8 mouse cellular contexts compared by ENCODE assay signal in the genomic region with DNA sequence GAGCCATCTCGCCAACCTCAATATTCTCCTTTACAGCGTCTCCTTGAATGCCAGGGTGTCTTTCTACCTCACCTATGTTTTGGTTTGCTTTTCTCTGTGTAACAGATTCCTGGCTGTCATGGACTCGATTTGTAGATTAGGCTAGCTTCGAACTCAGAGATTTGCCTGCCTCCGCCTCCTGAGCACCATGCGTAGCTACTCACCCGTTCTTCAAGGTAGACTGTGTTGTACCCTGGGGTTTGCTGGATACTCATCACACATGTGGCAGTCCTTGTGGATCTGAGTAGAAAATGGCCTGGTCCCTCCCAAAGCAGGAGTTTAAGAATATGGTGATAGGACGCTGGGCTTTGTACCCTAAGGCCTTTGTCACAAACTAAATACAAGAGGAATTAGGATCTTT. TPM values are rescaled to one million over a fixed set of nuclear protein-coding genes. Genes with fewer than 3 reads are reported as not detected.
DNase-seq lines count a peak whose midpoint lies in the region; ATAC-seq and TF ChIP-seq lines count a peak whose summit lies in the region.

No protein-coding gene starts in this region.

- H3K4me1 ChIP-seq in lung, adult 2 months (ENCODE audit: control insufficient read depth, insufficient read depth, low read length) = peaks cover 13% of the 10 kb centered on the region
- H3K4me1 ChIP-seq in hindbrain, embryonic 15.5 days (replicated peaks) = peaks cover 34% of the 10 kb centered on the region
- H3K4me1 ChIP-seq in midbrain, postnatal 0 days (ENCODE audit: insufficient read depth, low read length) = peaks cover 8% of the 10 kb centered on the region; the same call in 1 of the 2 replicates

- no peaks in the 10 kb centered on the region for H3K27me3 ChIP-seq in hindbrain, embryonic 15.5 days
- H3K27me3 ChIP-seq in midbrain, postnatal 0 days (ENCODE audit: insufficient read depth, low read length) = no peaks in the 10 kb centered on the region

- peak overlapping the region; percentile 52 for H3K9ac ChIP-seq in hindbrain, embryonic 15.5 days
- peak overlapping the region; percentile 79 for H3K9ac ChIP-seq in midbrain, postnatal 0 days (replicated peaks; ENCODE audit: low read length, poor library complexity, severe bottlenecking)

- TF ChIP-seq POLR2A in lung, adult 2 months (IDR thresholded peaks at IDR 0.05; ENCODE audit: borderline replicate concordance, extremely low read depth, low read depth, low read length) = no peak

- 13% methylated on average over 8 of the region's 8 CpGs for WGBS in lung, adult 2 months
- 18% methylated on average over 8 of the region's 8 CpGs for WGBS in hindbrain, embryonic 15.5 days
- WGBS in midbrain, postnatal 0 days = 14% methylated on average over 8 of the region's 8 CpGs

- H3K4me2 ChIP-seq in hindbrain, embryonic 15.5 days = peak overlapping the region; percentile 76
- H3K4me2 ChIP-seq in midbrain, postnatal 0 days (ENCODE audit: low read depth, low read length, poor library complexity, severe bottlenecking) = peak overlapping the region; percentile 67

- H3K4me3 ChIP-seq in lung, adult 2 months (replicated peaks; ENCODE audit: extremely low read depth, low read depth, low read length) = peak overlapping the region; percentile 85
- H3K4me3 ChIP-seq in hindbrain, embryonic 15.5 days = peak overlapping the region; percentile 88
- peak overlapping the region; percentile 80 for H3K4me3 ChIP-seq in midbrain, postnatal 0 days (ENCODE audit: low read depth, low read length)

- ATAC-seq in hindbrain, embryonic 15.5 days (ENCODE audit: low FRiP score, low read depth) = no peak
- ATAC-seq in midbrain, postnatal 0 days (ENCODE audit: low FRiP score) = no peak
- no peak for ATAC-seq in erythroid progenitor cell, adult 5-6 weeks (replicated peaks; ENCODE audit: low FRiP score, poor library complexity, severe bottlenecking)

- TF ChIP-seq CTCF in lung, adult 2 months (IDR thresholded peaks at IDR 0.05; ENCODE audit: insufficient read depth, low read length) = no peak
- no peak for TF ChIP-seq CTCF in midbrain, postnatal 0 days (IDR thresholded peaks at IDR 0.05)

- peaks cover 23% of the 10 kb centered on the region for H3K36me3 ChIP-seq in hindbrain, embryonic 15.5 days
- peaks cover 23% of the 10 kb centered on the region for H3K36me3 ChIP-seq in midbrain, postnatal 0 days (ENCODE audit: insufficient read depth, low read length)

- no peak for DNase-seq in lung, adult 2 months
- DNase-seq in lung, postnatal 36 days = no peak
- peak; percentile 8 for DNase-seq in embryo, embryonic 11 days
- no peak for DNase-seq in midbrain, postnatal 0 days (ENCODE audit: low spot score)
- DNase-seq in layer of hippocampus, postnatal 10 days (ENCODE audit: low spot score in 2 of 2) = no peak
- DNase-seq in kidney, postnatal 14 days = no peak

- peak overlapping the region; percentile 81 for H3K27ac ChIP-seq in hindbrain, embryonic 15.5 days (replicated peaks)
- H3K27ac ChIP-seq in midbrain, postnatal 0 days (ENCODE audit: low read depth, low read length) = peak overlapping the region; percentile 60

- H3K9me3 ChIP-seq in hindbrain, embryonic 15.5 days = no peaks in the 10 kb centered on the region
- H3K9me3 ChIP-seq in midbrain, postnatal 0 days (ENCODE audit: low read length) = no peaks in the 10 kb centered on the region

RNA-seq across cellular contexts. Expression of a gene that starts 1.0 kb away (rescaled TPM):
- polyA plus RNA-seq in lung, adult 2 months (2012; rRNA removed) = 66.5 and 74.9 TPM in 2 replicates
- polyA plus RNA-seq in hindbrain, embryonic 15.5 days (2015; fragmentation: Nextera tagmentation; extraction: Ambion mirVana) = 17.8 and 20.0 TPM in 2 replicates
- total RNA-seq in midbrain, postnatal 0 days (2014; rRNA removed) = 47.7 and 69.4 TPM in 2 replicates
- 11.1 and 12.0 TPM in 2 replicates for polyA plus RNA-seq in midbrain, postnatal 0 days (2015; fragmentation: Nextera tagmentation; extraction: Ambion mirVana)
- total RNA-seq in layer of hippocampus, postnatal 10 days (2021) = 10 to 100 TPM; 37.6 to 40.2 TPM
- total RNA-seq in erythroid progenitor cell, adult 5-6 weeks (2015; ENCODE audit: low replicate concordance) = 18.7 and 19.3 TPM in 2 replicates
- total RNA-seq in erythroid progenitor cell, adult 5-6 weeks (2017; ENCODE audit: low replicate concordance) = 27.1 and 29.0 TPM in 2 replicates

RNA-seq across cellular contexts. Expression of a gene that starts 18.4 kb away (rescaled TPM):
- 44.5 and 47.0 TPM in 2 replicates for polyA plus RNA-seq in lung, adult 2 months (2012; rRNA removed)
- 44.5 and 59.8 TPM in 2 replicates for polyA plus RNA-seq in hindbrain, embryonic 15.5 days (2015; fragmentation: Nextera tagmentation; extraction: Ambion mirVana)
- 33.4 and 51.4 TPM in 2 replicates for total RNA-seq in midbrain, postnatal 0 days (2014; rRNA removed)
- 44.5 and 50.9 TPM in 2 replicates for polyA plus RNA-seq in midbrain, postnatal 0 days (2015; fragmentation: Nextera tagmentation; extraction: Ambion mirVana)
- total RNA-seq in layer of hippocampus, postnatal 10 days (2021) = 10 to 100 TPM; 61.5 to 69.8 TPM
- 52.4 and 63.1 TPM in 2 replicates for total RNA-seq in erythroid progenitor cell, adult 5-6 weeks (2015; ENCODE audit: low replicate concordance)
- total RNA-seq in erythroid progenitor cell, adult 5-6 weeks (2017; ENCODE audit: low replicate concordance) = 14.8 and 18.6 TPM in 2 replicates

RNA-seq across cellular contexts. Expression of a gene that starts 49.7 kb away (rescaled TPM):
- polyA plus RNA-seq in lung, adult 2 months (2012; rRNA removed) = 6.4 and 8.7 TPM in 2 replicates
- polyA plus RNA-seq in hindbrain, embryonic 15.5 days (2015; fragmentation: Nextera tagmentation; extraction: Ambion mirVana) = 16.5 and 17.0 TPM in 2 replicates
- 8.7 and 8.9 TPM in 2 replicates for total RNA-seq in midbrain, postnatal 0 days (2014; rRNA removed)
- 14.7 TPM in 2 replicates for polyA plus RNA-seq in midbrain, postnatal 0 days (2015; fragmentation: Nextera tagmentation; extraction: Ambion mirVana)
- 10 to 100 TPM; 11.0 to 13.0 TPM for total RNA-seq in layer of hippocampus, postnatal 10 days (2021)
- 0.84 TPM in 1 of 2 replicates, not detected in the other for total RNA-seq in erythroid progenitor cell, adult 5-6 weeks (2015; ENCODE audit: low replicate concordance)
- 1.4 and 1.8 TPM in 2 replicates for total RNA-seq in erythroid progenitor cell, adult 5-6 weeks (2017; ENCODE audit: low replicate concordance)

RNA-seq across cellular contexts. Expression of a gene that starts 49.7 kb away (rescaled TPM):
- 0.49 and 0.51 TPM in 2 replicates for polyA plus RNA-seq in lung, adult 2 months (2012; rRNA removed)
- 0.85 and 1.5 TPM in 2 replicates for polyA plus RNA-seq in hindbrain, embryonic 15.5 days (2015; fragmentation: Nextera tagmentation; extraction: Ambion mirVana)
- 0.28 and 0.77 TPM in 2 replicates for total RNA-seq in midbrain, postnatal 0 days (2014; rRNA removed)
- 1.0 and 1.2 TPM in 2 replicates for polyA plus RNA-seq in midbrain, postnatal 0 days (2015; fragmentation: Nextera tagmentation; extraction: Ambion mirVana)
- 1 to 10 TPM in 1 of 2 experiments, under 1 TPM in 1; 0.67 to 1.2 TPM for total RNA-seq in layer of hippocampus, postnatal 10 days (2021)
- not detected in 2 replicates for total RNA-seq in erythroid progenitor cell, adult 5-6 weeks (2015; ENCODE audit: low replicate concordance)
- total RNA-seq in erythroid progenitor cell, adult 5-6 weeks (2017; ENCODE audit: low replicate concordance) = not detected in 2 replicates

RNA-seq across cellular contexts. Expression of a gene that starts 54.7 kb away (rescaled TPM):
- 10.0 and 14.3 TPM in 2 replicates for polyA plus RNA-seq in lung, adult 2 months (2012; rRNA removed)
- 15.8 and 18.6 TPM in 2 replicates for polyA plus RNA-seq in hindbrain, embryonic 15.5 days (2015; fragmentation: Nextera tagmentation; extraction: Ambion mirVana)
- 16.2 and 17.8 TPM in 2 replicates for total RNA-seq in midbrain, postnatal 0 days (2014; rRNA removed)
- polyA plus RNA-seq in midbrain, postnatal 0 days (2015; fragmentation: Nextera tagmentation; extraction: Ambion mirVana) = 17.4 and 19.1 TPM in 2 replicates
- 1 to 10 TPM; 8.9 to 9.2 TPM for total RNA-seq in layer of hippocampus, postnatal 10 days (2021)
- total RNA-seq in erythroid progenitor cell, adult 5-6 weeks (2015; ENCODE audit: low replicate concordance) = 5.4 and 6.8 TPM in 2 replicates
- 7.3 and 8.7 TPM in 2 replicates for total RNA-seq in erythroid progenitor cell, adult 5-6 weeks (2017; ENCODE audit: low replicate concordance)
